Mouse (Mus musculus) heart, adult 2 months (tissue): ENCODE results near the gene Tex35. TPM values are rescaled to one million over a fixed set of nuclear protein-coding genes. Genes with fewer than 3 reads are reported as not detected.
A peak's percentile ranks its signal among the peaks of the same experiment; 100 is the strongest.

Source experiments
- DNase-seq, 2 experiments: peaks; one replicate each; pipeline ENCODE4 v3.0.0; 2021
- H3K27ac ChIP-seq: fragments of 200-600 bp; 2 replicates; pipeline ENCODE4 v1.8.1; 2022
- H3K27me3 ChIP-seq: fragments of 200-500 bp; 2 replicates; pipeline ENCODE4 v1.6.1; 2012; ENCODE audit warnings: mild to moderate bottlenecking, low read length, inconsistent platforms, mixed read lengths; ENCODE audit not compliant: control insufficient read depth, insufficient read depth
- H3K36me3 ChIP-seq: fragments of 200-500 bp; 2 replicates; pipeline ENCODE4 v1.6.1; 2012; ENCODE audit warnings: low read length, inconsistent platforms; ENCODE audit not compliant: control insufficient read depth, insufficient read depth
- H3K4me1 ChIP-seq: fragments of 200-500 bp; 2 replicates; pipeline ENCODE4 v1.6.1; 2011; ENCODE audit warnings: low read length; ENCODE audit not compliant: control insufficient read depth, insufficient read depth
- H3K4me3 ChIP-seq: fragments of 200-600 bp; 2 replicates; pipeline ENCODE4 v1.8.1; 2022
- H3K79me2 ChIP-seq: fragments of 200-500 bp; replicated peaks from 2 replicates; pipeline ENCODE4 v1.6.1; 2012; ENCODE audit warnings: mild to moderate bottlenecking, inconsistent platforms, low read length, moderate library complexity, mixed read lengths; ENCODE audit not compliant: control insufficient read depth, insufficient read depth
- H3K9ac ChIP-seq: fragments of 200-500 bp; 2 replicates; pipeline ENCODE4 v1.6.1; 2012; ENCODE audit warnings: low read depth, mild to moderate bottlenecking, control low read depth, inconsistent platforms, low read length, mixed read lengths
- CTCF ChIP-seq: fragments of 200-600 bp; IDR thresholded peaks from 2 replicates; pipeline ENCODE4 v1.8.1; 2022; ENCODE audit warnings: antibody characterized with exemption, mild to moderate bottlenecking, moderate library complexity
- EP300 ChIP-seq: fragments of 200-500 bp; IDR thresholded peaks from 2 replicates; pipeline ENCODE4 v1.6.1; 2011; ENCODE audit warnings: low read depth, low read length, control low read depth; ENCODE audit not compliant: insufficient read depth
- POLR2A ChIP-seq: fragments of 200-500 bp; IDR thresholded peaks from 2 replicates; pipeline ENCODE4 v1.6.1; 2011; ENCODE audit warnings: mild to moderate bottlenecking, low read depth, low read length, control low read depth; ENCODE audit not compliant: insufficient read depth
- WGBS: fragments of 180-500 bp; shearing (Covaris S2); methylation state at CpG from one replicate; pipeline ENCODE4 v1.1.7; 2018; 5-methylcytosine and 5-hydroxymethylcytosine counted together
- intact Hi-C: fragments of 180-260 bp; cut with DNase I; formaldehyde crosslinking; loops from one replicate; pipeline ENCODE4 v1.15.1; 2025
- polyA plus RNA-seq: library from polyadenylated mRNA; depleted of rRNA; stranded (reverse); fragments of >200 nt; gene quantifications from 2 replicates; pipeline ENCODE4 v1.2.3, GENCODE M21; 2012
- total RNA-seq, 2 experiments: library from RNA; stranded (reverse); gene quantifications; 2 replicates each; pipeline ENCODE4 v1.2.3; 2021

Gene Tex35
- total and polyA plus RNA-seq, 3 experiments, result not detected

DNA sequence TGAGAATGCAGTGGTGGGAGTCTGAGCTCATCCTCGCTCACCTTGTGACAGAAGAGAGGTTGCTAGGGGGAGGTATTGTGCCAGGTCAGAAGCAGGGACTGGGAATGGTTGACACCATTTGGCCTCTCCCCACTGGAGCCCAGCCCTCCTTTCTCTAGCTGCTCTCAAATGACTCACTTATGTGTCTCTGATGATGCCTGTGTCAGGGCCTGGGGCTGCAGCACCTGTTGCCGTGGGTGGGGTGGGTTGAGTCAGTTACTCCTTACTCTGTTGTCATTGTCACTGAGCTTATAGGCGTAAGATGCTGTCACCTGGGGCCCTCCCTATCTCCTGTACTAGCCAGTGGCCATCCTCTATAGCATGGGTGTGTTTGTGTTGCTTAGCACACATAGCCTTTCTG is 17.6 kb downstream of the Tex35 start:
- intact Hi-C loops, result no loop called here

DNA sequence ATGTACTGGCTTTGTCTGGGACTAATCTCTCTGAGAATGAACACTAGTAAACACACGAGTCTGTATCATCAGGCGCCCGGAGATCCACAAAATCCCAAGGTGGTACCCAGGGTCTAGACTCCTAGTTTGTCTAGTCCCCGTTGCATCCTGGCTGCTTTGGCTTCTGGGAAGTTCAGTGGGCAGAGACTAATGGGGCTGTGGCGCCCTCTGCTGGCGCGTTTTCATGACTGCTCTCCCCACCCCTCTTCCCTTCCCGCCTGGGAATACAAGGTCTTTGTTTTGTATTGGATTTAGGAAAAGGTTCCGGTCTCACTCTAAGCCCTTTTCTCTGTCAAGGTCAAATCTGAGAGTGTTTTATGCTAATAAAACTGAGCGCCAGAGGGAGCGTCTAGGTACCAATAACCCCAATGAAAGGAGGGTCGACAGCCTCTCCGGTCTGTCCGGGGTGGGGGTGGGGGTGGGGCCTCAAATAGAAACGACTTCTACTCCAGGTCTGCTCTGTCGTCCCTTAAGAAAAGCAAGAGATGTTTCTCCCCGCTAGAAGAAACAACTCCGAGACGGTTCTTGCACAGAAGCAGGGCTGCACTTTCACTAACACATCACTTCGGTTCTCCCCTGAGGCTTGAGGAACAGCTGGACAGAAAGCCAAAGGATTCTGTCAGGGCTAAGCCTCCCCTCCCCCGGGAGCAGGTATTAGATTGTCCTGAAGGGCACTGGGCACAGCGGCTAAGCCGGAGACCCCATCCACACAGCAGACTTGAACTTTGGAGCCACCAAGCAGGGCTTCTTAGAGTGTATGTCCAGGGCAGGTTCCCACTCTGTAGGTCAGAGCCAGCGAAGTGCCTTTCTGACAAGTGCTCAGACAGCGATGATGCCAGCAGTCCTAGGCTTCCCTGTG is 22.1 kb downstream of the Tex35 start:
- TF ChIP-seq CTCF (peak; percentile 85), POLR2A (no peak)
- peak; percentile 49 to 76 for DNase-seq
- WGBS, result 8% methylated on average over 25 of the region's 25 CpGs
- H3K79me2 ChIP-seq, result no peaks in the 10 kb centered on the region
- H3K4me1 ChIP-seq, result no peaks in the 10 kb centered on the region; the same call in 1 of the 2 replicates
- H3K4me3 ChIP-seq, result peak overlapping the region; percentile 39
- H3K9ac ChIP-seq, result no peak overlapping the region
- H3K27ac ChIP-seq, result no peak overlapping the region
- intact Hi-C loops, result loop anchor here (2.0 to 5.0 kb wide), 2 partner anchors 372 to 451 kb away; partner anchors contain the start of gene Cryzl2
- no peaks in the 10 kb centered on the region for H3K36me3 ChIP-seq
- no peaks in the 10 kb centered on the region for H3K27me3 ChIP-seq

More for the DNA sequence above, 17.6 kb downstream of the Tex35 start:
- no peak overlapping the region for H3K9ac ChIP-seq
- no peak overlapping the region for H3K27ac ChIP-seq
- no peak overlapping the region for H3K4me3 ChIP-seq
- 59% methylated on average over 3 of the region's 3 CpGs for WGBS
- peaks cover 5% of the 10 kb centered on the region for H3K4me1 ChIP-seq
- no peaks in the 10 kb centered on the region for H3K27me3 ChIP-seq
- DNase-seq, result no peak
- no peaks in the 10 kb centered on the region for H3K36me3 ChIP-seq
- H3K79me2 ChIP-seq, result no peaks in the 10 kb centered on the region
- no peak for TF ChIP-seq EP300
- no peak for TF ChIP-seq CTCF
- no peak for TF ChIP-seq POLR2A

DNA sequence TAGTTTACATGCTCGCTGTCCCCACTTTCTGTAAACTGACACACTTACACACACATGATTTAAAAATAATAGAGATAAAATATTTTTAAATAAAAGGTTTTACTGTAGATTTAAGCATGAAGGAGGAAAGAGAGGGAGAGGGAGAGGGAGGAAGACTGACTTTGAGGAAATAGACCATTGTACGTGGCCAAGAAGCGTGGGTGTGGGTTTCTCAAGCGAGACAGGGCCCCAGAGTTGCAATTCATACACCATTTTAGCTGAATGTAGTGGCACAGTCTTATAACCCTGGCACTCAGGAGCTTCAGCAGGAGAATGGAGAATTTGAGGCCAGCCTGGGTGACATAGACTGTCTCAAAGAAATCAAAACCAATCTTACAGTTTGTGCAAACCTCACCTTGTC is 25.5 kb downstream of the Tex35 start:
- intact Hi-C loops, result loop anchor here (2.0 kb wide), 1 partner anchor 198 kb away; no protein-coding TSS in a partner anchor

DNA sequence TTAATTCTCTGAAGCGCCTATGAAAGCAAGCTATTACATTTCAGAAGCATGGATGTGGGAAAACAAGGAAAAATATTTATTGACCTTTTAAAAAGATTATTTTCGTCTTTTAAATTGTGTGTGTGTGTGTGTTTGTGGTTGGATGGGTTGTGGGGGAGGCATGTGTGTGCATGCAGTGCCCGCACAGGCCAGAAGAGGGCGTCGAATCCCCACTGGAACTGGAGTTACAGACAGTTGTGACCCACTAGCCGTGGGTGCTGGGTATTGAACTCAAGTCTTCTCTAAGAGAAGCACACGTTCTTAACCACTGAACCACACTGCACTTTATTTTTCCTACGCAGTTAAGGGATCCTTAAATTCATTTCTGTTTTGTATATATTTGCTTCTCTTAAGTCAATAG is 26.5 kb downstream of the Tex35 start:
- no peaks in the 10 kb centered on the region for H3K4me1 ChIP-seq
- WGBS, result 66% methylated on average over 8 of the region's 8 CpGs
- no peaks in the 10 kb centered on the region for H3K27me3 ChIP-seq
- no peak overlapping the region for H3K4me3 ChIP-seq
- TF ChIP-seq CTCF, result peak; percentile 61
- TF ChIP-seq POLR2A, result no peak
- DNase-seq, result no peak
- H3K27ac ChIP-seq, result no peak overlapping the region
- intact Hi-C loops, result loop anchor here (2.0 kb wide), 1 partner anchor 199 kb away; no protein-coding TSS in a partner anchor
- H3K79me2 ChIP-seq, result no peaks in the 10 kb centered on the region
- H3K9ac ChIP-seq, result no peak overlapping the region
- H3K36me3 ChIP-seq, result no peaks in the 10 kb centered on the region

More for the DNA sequence above, 25.5 kb downstream of the Tex35 start:
- H3K79me2 ChIP-seq, result no peaks in the 10 kb centered on the region
- H3K4me3 ChIP-seq, result no peak overlapping the region
- DNase-seq, result no peak
- TF ChIP-seq EP300, result no peak
- no peak for TF ChIP-seq CTCF
- TF ChIP-seq POLR2A, result no peak
- H3K36me3 ChIP-seq, result no peaks in the 10 kb centered on the region
- H3K27me3 ChIP-seq, result no peaks in the 10 kb centered on the region
- no peak overlapping the region for H3K27ac ChIP-seq
- no peak overlapping the region for H3K9ac ChIP-seq
- H3K4me1 ChIP-seq, result no peaks in the 10 kb centered on the region
- WGBS, result 74% methylated on average over 4 of the region's 4 CpGs

DNA sequence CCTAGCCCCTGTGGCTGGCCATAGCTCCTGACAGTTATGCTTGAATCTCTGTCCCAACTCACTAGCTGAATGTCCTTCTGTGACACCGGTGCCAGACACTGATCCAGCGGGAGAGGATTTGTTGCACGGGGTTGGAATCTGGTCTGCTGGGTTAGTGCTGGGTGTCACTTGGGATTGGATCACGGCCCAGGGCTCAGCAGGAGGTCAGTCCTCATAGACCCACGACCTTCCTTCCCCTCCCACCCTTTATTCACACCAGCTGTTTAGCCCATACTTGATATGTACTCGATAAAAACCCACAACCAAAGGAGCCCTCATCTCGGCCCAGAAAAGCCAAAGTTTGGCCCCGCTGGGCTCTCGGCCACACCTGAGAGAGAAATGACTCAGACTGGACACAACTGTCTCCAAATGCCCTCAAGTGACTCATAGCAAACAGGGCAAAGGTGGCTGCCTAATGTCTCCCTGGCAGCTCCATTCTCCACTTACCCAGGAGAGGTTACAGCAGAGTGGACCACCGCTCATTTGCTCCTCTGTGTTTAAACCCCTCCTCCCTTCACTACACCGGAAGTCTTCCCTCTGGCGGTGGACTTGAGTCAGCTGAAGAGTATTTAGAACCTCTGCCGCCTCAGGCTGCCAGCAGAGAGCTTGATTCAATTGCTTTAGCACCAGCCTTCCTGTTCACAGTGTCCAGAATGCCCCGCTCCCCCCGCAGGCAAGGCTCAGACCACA is 27.2 kb downstream of the Tex35 start:
- intact Hi-C loops, result no loop called here
- TF ChIP-seq EP300 (no peak), CTCF (peak; percentile 37), POLR2A (no peak)
- no peaks in the 10 kb centered on the region for H3K79me2 ChIP-seq

More for the DNA sequence above, 27.2 kb downstream of the Tex35 start:
- Histone ChIP-seq H3K4me1 (peaks cover 2% of the 10 kb centered on the region; the same call in 1 of the 2 replicates), H3K9ac (no peak overlapping the region), H3K36me3 (no peaks in the 10 kb centered on the region), H3K27ac (no peak overlapping the region), H3K27me3 (no peaks in the 10 kb centered on the region), H3K4me3 (no peak overlapping the region)
- no peak for DNase-seq
- 35% methylated on average over 15 of the region's 15 CpGs for WGBS
